Mouse (Mus musculus) liver, adult 2 months (tissue): Measurements from ENCODE around the gene Rfc2.

ENCODE experiments used
- CTCF ChIP-seq: fragments of 200-500 bp; IDR thresholded peaks from 2 replicates; pipeline ENCODE4 v1.5.1; 2011; ENCODE audit warnings: low read depth, low read length, control low read depth
- POLR2A ChIP-seq: fragments of 200-500 bp; IDR thresholded peaks from 2 replicates; pipeline ENCODE4 v1.6.1; 2011; ENCODE audit warnings: low read length, control low read depth; ENCODE audit not compliant: insufficient read depth; ENCODE audit errors: extremely low read depth

DNA sequence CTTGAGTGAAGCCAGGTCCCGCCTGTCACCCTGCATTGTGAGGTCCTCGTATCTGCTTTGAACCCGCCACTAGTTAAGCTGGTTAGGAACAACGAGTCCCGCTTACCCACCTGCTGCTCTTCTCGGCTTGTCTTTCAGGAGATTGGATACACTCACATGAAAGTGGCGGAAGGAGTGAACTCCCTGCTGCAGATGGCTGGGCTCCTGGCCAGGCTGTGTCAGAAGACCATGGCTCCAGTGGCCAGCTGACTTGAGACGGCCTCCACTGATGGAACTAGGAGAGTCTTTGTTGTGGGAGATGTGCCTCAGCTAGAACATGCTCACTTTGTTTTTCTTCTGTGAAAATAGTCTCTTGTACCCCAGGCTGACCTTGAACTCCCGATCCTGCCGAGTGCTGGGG, 16.5 kb downstream of the Rfc2 start:
- TF ChIP-seq POLR2A (no peak), CTCF (no peak)
